Mouse (Mus musculus): ENCODE results near the gene Dalrd3.

Dalrd3 gene

DNA sequence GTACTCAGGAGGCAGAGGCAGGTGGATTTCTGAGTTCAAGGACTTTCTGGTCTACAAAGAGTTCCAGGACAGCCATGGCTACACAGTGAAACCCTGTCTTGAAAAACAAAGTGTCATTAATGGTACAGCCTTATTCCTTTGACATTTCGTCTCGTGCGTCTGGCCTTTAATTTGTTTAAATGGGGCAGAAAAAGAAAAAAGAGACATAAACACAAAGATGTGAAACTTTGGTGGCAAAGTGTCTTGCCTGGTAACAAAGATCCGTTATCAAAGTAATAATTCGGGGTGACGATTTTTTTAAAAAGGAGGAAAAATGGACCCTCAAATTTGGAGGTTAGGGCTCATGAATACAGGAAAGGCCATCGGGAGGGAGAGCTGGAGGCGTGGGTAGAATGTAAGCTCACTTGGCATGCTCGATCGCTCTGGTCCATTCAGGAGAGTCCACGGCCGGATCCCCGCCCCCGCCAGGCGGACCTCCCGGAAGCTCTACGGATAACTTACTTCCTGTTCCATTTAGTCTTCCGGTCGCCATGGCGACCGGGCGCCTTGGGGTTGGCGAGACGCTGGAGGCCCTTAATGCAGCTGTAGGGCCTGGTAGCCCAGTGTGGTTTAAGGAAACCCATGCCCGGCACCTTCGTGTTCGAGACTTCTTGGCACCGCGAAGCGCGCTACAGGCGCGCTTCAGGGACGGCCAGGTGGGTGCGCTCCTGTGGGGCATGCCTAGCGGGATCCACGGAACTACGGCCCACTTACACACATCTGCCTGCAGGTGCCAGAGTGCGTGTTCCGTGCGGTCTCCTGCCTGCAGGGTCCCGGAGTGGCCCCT lies at the start of gene Dalrd3:
TSS of gene Dalrd3 (plus strand) at position 506 of the 826 bp plus-strand sequence.
- DNase-seq (ENCODE audit: low read depth, low spot score): peak; percentile 88

DNA sequence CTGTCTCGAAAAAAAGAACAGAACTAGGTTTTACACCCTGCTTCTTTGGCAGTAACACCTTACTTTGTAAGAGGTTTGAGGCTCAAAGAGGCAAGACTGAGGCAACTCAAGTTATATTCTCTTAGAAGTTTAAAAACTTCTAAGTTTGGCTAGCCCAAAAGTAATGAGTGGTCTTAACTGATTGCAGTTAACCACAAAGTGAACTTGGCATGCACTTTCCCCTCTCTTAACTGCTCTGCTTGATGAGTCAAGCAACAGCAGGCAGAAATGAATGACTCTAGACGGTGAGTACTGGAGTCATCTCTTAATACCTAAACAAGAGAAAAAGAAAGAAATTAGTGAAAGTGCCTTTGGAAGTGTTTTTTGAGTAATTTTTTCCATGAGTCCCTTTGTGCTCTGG lies 48.1 kb upstream of the Dalrd3 start:
- DNase-seq (ENCODE audit: low read depth, low spot score): no peak

DNA sequence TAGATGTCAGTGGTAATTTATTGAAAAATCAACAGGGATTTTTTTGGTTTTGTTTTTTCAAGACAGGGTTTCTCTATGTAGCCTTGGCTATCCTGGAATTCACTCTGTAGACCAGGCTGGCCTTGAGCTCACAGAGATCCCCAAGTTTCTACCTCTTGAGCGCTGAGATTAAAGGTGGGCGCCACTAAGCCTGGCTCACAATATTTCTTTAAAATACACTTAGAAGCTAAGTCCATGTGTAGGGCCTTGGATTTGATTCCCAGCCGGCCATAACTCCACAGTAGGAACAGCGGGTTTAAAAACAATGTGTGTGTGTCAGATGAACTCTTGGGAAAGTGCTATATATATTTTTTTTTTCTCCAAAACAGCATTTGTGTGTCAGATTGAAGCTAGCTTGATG lies 46.3 kb upstream of the Dalrd3 start:
- no peak for DNase-seq (ENCODE audit: low read depth, low spot score)

DNA sequence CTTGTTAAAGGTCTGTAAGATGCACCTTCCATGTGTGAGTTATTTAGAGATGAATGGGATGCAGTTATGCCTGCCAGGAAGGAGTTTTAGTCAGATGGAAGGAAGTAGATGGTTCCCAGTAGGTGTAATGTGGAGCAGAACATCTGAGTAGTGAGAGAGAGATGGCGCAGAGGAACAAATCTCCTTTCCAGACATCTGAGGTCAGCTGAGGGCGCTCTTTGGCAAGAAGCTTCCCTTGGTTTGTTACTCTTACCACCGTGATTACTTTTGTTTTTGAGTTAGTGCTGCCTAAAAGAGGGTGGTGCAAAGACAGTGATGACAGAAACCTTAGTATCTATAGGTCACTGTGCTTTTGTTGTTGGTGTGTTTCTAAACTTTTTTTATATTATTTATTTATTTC lies 44.3 kb upstream of the Dalrd3 start:
- no peak for DNase-seq (ENCODE audit: low read depth, low spot score)

DNA sequence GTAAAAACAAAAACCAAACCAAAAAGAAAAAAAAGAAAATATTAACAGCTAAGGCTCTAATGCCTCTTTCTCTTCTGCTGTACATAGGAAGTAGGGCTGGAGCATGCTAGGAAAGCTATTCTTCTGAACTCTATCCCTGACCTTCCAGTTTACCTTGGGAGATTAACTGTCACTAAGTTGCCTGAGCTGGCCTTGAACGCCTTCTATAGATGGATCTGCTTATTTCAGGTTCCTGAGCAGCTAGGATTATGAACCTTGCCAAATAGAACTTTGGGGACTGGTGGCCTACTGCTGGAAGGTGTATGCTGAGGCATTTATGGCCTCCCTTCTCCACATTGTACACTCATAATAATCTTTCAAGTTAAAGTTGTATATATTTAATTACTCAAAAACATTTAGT lies 38.7 kb upstream of the Dalrd3 start:
- DNase-seq (ENCODE audit: low read depth, low spot score): no peak

DNA sequence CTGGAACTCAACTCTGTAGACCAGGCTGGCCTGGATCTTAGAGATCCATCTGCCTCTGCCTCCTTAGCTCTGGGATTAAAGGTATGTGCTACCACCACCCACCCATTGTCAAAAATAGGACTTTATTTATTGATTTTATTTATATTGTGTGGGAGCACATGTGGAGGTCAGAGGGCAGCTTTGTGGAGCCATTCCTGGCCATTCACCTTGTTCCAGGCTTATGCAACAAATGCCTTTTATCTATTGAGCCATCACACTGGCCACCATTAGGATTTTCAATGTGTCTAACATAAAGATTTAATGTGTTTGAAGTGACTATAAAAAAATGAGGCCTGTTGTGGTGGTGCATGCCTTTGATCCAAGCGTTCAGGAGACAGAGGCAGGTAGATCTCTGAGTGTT lies 38.2 kb upstream of the Dalrd3 start:
- DNase-seq (ENCODE audit: low read depth, low spot score): no peak

DNA sequence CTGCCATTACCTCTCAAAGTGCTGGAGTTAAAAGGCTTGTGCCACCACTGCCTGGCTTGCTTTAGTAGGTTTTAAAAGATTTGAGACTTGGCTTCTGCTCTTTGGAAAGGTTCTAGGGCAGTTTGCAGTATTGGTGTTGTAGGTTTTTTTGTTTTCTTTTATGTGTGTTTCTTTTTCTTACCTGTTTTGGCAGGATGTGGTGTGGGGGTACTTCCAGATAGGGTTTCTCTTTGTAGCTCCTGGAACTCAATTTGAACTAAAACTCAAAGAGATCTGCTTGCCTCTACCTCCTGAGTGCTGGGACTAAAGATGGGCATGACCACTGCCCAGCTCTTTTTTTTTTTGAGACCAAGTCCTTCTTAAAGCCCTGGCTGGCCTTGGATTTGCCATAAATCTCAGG lies 28.8 kb upstream of the Dalrd3 start:
- DNase-seq (ENCODE audit: low read depth, low spot score): no peak

DNA sequence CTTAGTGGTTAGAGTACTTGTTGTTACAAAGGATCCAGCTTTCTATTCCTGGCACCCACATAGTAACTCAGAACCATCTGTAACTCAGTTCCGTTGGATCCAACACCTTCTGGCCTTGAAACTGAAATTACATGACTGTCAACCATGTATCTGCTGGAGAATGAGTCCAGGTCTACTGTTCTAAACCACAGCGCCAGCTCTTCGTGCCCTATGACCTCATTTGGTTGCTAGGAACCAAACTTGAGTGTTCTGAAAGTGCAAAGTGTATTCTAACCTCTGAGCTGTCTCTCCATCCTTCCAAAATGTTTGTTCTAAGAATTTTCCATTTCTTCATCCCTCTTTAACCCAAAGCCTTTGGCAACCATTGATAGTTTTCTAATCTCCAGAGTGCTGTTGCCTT lies 23.7 kb upstream of the Dalrd3 start:
- no peak for DNase-seq (ENCODE audit: low read depth, low spot score)

DNA sequence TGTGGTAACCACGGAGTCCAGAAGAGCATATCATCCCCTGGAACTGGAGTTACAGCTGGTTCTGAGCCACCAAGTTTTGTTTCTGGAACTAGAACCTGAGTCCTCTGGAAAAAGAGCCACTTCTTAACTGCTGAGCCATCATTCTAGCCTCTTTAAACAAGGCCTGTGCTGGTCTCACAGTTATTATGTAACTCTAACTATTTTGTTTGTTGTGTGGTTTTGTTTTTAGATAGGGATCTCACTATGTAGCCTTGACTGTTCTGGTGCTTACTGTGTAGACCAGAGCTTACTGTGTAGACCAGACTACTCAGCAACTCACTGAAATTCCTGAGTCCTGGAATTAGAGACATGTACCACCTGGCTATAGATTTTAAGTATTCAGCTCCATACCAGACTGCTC lies 22.8 kb upstream of the Dalrd3 start:
- no peak for DNase-seq (ENCODE audit: low read depth, low spot score)

DNA sequence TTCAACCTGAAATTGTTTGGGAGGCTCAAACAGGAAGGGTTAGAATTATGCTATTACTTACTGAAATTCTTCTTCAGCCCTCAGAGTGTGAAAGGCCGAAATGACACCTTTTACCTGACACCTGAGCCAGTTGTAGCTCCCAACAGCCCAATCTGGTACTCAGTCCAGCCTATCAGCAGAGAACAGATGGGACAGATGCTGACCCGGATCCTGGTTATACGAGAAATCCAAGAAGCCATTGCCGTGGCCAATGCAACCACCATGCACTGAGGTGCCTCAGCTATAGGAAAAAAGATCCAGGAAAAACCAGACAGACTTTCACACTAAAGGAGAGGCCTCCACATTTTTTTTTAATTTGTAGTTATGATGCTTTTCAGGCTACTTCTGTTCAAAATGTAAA lies 10.5 kb upstream of the Dalrd3 start:
- no peak for DNase-seq (ENCODE audit: low read depth, low spot score)

DNA sequence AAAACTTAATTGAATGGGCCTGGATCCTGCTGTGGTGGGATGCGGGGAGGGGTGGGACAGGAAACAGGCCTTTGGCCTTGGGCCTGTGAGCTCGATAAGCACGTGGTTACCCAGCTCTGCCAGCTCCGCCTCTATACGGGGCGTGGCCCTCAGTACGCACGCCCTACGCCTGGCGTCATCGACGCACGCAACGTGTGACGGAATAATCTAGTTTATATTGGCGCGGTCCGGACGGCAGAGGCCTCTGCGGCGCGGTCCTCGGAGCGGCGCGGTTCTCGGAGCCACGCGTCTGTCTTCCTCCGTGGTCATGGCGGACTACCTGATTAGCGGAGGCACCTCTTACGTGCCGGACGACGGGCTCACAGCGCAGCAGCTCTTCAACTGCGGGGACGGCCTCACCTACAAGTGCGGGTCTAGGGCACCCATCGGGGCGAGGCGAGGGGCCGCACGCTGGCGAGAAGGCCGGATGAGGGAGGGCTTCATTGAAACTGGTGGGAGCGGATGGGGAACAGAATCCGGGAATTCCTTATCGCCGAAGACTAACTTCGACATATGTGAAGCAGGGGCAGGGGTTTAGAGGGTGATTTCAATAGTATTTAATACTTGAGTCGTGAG lies 9.4 kb upstream of the Dalrd3 start, which contains the start of gene Impdh2:
TSS of gene Impdh2 (plus strand) at position 60 of the 615 bp plus-strand sequence.
- DNase-seq (ENCODE audit: low read depth, low spot score): peak; percentile 99

DNA sequence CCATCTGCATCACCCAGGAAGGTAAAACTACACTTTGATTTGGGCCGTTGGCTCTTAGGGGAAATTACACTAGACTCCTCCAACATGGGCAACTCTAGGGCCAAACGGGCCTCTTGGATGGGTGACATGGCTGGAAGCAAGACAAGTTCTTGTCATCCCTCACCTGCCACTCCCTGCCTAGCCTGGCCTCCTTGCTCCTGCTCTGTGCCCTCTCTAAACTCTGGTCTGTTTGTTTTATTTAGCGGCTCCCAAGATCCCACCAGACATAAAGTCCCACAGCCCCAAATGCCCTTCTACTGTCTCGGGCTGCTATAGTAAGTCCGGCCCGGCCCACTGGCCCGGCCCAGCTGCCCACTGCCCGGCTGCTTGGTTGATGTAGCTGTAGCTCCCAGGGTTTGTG lies 6.0 kb upstream of the Dalrd3 start:
- DNase-seq (ENCODE audit: low read depth, low spot score): no peak

DNA sequence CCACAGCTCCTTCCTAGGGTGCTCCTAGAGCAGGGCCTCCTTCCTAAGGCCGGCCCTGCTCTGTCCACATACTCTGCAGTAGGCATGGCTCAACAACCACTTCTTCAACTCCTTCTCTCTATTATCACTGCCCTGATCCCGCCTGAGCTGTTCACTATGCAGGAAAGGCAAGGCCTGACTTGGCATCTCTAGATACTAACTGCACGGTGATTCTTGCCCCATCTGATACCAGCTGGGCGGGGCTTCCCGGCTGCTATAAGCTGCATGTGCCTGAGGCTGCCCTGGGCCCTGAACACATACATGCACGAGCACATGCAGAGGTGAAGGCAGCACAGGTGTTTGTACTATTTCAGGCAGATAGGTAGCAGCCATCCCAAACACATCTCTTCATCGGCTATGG lies 5.6 kb upstream of the Dalrd3 start:
- no peak for DNase-seq (ENCODE audit: low read depth, low spot score)

DNA sequence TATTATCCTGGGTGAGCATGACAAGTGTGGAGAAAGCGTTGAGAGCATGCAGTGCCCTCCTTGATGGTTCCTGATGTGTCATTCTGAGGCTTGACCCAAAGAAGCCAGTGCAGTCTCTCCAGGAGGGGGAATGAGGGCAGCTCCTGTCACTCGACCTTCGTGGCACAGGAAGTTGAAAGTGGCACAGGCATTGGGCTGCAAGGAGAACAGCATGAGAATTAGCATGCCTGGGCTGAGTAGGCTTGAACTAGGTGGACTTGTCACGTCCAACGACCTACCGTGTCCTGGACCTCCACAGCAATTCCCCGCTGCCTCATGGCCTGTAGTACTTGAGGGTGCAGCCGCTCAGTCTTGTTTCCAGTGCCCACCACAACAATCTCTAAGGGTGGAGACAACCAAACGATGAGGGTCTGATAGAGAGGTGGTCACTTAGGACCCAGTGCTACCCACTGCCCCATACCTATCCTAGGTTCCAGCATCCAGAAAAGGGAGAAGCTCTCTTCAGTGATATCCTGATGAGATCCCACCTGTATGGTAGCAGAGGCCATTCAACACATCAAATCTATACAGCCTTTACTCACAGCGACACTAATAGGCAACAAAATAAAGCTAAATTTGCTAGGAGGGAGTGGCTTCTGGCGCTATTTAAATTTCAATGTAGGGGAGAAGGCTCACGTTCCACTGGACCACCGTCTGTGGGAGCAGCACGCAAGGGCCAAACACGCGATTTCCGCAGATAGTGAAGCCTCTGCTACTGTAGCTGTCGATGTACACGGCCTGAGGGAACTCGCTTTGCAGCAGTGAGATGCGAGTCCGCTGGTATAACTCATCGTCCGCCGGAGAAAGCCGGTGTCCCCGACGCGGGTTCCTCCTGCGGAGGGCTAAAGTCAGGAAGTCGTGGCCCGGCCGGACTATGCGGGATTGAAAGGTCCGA lies 3.5 kb upstream of the Dalrd3 start:
- no peak for DNase-seq (ENCODE audit: low read depth, low spot score)

DNA sequence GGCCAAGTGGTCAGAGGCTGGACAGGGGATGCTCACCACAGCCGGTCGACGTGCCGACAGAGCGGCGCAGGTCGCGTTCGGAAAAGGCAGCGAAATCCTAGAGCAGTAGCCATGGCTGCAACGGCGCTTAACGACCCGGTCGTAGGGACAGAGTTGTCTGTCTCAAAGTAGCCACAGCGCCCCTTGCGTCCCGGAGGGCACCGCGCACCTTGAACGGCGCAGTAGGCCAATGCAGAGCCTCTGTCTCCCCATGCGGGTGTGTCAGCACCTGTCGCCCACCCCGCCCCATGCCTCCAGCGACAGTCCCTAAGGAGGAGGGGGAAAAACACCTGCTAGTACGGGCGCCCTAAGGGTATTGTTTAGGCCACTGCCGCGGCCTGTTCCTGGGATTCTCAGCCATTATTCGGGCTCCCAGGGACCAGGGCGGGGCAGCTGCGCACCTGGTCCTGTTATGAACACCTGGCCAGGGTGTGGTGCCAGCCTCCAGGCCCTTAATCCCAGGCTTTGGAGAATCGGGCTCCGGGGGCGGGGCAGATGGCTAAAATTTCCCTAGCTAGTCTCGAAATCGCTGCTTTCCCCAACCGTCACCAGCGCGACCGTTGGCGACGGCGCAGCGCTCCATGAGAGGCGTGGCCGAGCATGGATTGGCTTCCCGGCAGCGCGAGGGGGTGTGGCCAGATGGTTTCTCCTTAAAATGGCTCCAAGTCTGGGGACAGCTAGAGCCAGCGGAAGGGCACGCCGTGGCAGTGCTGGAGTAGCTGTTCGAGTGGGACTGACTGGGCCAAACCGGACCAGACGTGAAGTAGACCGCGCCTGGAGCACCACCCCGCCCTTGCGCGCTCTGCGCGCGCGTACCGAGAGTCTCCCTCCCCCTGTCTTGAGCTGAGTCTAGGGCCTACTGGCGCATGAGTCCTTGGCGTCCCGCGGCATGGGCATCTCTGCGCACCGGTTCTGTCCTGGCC lies 2.6 kb upstream of the Dalrd3 start, which contains the start of gene Ndufaf3:
TSS of gene Ndufaf3 (minus strand) at position 620 of the 962 bp plus-strand sequence.
- DNase-seq (ENCODE audit: low read depth, low spot score): peak; percentile 87

DNA sequence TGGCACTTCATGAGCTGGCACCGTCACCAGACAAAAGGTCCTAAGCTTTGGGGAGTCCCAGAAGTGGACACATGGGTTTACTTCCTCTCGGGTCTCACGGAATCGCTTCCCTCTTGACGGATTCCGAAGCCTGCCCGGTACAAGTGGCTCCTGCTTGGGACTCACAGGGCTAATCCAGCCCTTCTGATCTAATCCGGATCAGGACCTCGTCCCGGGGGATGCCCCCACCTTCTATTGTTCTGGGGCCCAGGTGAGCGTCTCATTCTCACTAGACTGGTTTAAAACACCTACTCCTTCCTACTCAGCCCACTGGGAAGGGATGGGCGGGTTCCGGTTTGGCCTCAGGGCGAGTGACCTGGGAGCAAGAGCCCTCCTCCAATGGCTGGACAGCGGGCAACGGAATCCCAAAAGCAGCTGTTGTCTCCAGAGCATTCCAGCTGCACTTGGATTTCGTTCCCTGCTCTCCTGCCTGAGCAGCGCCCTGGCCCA lies 1.7 kb upstream of the Dalrd3 start:
- DNase-seq (ENCODE audit: low read depth, low spot score): no peak

DNA sequence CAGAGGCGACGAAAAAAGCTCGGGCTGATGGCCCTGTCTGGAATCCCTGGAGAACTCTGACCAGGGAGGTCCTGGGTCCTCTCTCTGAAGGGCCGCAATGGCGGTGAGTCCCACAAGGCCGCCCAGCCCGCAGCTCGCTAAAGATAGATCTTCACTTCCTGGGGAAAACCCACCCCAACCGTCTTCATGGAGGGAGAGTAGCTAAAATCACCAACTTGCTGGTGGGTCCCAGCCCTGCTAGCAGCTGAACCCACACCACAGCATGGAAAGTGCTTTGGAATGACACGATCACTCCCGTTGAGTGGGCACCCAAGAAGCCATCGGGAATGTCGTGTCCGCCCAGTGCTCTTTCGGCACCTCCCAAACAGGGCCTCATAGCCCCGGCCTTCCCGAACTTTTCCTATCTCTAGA lies 1.2 kb upstream of the Dalrd3 start:
- no peak for DNase-seq (ENCODE audit: low read depth, low spot score)

DNA sequence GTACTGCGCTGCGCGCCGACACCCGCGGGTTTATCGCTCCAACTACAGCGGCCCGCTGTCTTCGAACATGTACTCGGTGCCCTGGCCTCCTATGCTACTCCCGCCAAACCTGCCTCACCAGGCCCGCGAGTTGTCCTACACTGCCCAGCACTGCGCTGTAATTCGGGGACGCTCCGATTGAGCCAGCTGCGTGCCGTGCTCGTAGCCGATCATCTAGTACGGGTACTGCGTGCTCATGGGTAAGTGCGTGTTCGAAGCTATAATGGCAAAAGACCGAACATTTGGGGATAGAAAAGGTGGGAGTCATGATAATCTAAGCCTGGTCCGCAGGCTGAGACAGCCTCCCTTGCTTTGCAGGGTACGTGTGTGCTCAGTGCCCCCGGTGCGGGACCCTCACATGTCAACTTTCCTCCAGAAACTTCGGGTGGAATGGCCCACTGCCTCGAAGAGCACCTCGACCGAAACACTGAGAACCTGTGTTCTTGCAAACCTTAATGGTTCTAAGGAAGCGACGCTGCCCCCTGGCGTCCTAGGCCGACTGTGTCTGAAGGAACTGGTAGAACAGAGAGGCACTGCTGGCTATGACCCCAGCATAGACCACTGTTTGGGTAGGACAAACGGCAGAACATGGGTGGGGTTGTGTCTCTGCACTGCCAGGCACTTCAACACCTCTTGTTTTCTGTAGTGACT lies 666 bp downstream of the Dalrd3 start:
- DNase-seq (ENCODE audit: low read depth, low spot score): peak; percentile 71

DNA sequence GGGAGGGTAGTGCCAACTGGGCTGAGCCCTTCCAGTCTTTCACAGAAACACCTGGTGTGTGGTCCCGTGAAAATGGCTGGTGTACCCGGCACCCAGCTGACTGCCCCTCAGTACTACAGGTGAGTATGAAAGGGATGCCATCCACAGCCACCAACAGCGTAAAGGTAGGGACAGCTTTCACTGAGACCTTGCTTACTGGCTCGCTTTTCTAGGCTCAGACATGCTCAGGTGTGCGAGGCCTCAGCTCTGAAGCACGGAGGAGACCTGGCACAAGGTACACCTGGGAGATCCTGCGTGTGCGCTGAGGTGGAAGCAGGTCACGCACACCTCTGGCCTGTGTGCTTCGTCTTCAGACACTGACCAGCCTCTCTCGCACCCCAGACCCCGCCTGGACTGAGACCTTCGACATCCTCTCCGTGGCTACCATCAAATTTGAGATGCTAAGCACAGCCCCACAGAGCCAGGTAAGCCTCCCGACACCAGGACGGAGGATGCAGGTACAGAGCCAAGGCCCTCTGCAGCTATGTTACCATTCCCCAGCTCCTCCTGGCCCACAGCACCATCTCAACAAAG lies 1.8 kb downstream of the Dalrd3 start:
- DNase-seq (ENCODE audit: low read depth, low spot score): no peak

DNA sequence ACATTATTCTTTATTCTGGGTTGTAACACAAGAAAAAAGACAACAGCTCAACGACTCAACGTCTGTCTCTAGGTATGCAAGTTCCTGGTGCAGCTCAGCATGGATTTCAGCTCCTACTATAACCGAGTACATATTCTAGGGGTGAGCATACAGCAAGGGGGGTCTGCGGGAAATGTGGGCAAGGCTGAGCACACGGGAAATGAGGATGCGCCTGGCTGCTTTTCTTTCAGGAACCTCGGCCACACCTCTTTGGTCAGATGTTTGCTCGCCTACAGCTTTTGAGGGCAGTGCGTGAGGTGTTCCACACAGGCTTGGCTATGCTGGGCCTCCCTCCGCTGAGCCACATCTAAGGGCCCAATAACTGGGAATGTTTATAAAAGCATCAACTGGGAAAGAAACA lies 2.6 kb downstream of the Dalrd3 start:
- no peak for DNase-seq (ENCODE audit: low read depth, low spot score)
